Mouse (Mus musculus): ENCODE data around the gene Zfp831.

Zfp831 gene

GRCm38 (mm10) chr2:174727114-174727823, 83.9 kb downstream of the Zfp831 start:
- no peak for DNase-seq (ENCODE audit: low spot score)

GRCm38 (mm10) chr2:174731939-174732338, 88.6 kb downstream of the Zfp831 start:
- no peak for DNase-seq (ENCODE audit: low spot score)

GRCm38 (mm10) chr2:174735270-174735669, 91.9 kb downstream of the Zfp831 start:
- DNase-seq (ENCODE audit: low spot score), result no peak

- DNase-seq (ENCODE audit: low spot score), result no peak
Measured at GRCm38 (mm10) chr2:174747182-174747581, 103.8 kb downstream of the Zfp831 start.

DNA sequence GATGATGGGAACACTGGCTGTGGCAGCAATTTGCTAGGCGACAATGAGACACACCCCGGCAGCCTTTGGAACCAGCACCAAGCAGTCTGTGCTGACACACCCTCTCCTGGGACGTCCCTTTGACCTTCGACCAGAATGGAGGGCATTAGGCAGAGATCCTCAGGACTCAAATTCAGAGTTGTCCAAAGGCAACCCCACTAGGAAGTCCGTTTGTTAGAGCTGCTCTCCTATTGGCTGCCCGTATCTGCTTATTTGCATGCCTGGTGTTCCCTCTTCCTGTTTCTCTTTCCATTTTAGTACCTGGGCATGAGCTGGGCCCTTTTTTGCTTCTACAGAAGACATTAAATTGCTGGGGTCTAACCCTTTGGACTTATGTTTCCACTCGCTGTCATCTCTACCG, 105.0 kb downstream of the Zfp831 start:
- no peak for DNase-seq (ENCODE audit: low spot score)

- DNase-seq (ENCODE audit: low spot score), result no peak
Measured at GRCm38 (mm10) chr2:174753197-174753596, 109.9 kb downstream of the Zfp831 start.

DNA sequence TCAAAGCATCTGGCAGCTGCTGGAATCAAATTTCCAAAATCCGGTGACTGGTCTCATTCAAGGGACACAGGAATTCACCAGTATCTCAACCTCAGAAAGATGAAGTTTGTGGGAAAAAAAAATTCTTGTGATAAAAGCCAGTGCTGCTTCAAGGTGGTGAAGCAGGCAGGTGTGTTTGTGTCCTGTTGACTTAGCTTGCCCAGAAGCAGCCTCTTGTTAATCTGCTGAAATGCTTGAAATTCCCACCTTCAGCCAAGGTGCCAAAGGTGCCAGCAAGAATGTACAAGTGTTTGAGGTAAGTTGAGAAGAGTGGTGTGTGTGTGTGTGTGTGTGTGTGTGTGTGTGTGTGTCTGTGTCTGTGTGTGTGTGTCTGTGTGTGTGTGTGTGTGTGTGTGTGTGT, 110.9 kb downstream of the Zfp831 start:
- no peak for DNase-seq (ENCODE audit: low spot score)

- DNase-seq (ENCODE audit: low spot score), result no peak
Measured at GRCm38 (mm10) chr2:174759189-174759588, 115.9 kb downstream of the Zfp831 start.
